ENCODE assay signal across 32 mouse cellular contexts in genomic region chr8:120015916-120016315, GRCm38 (mm10). TPM values are rescaled to one million over a fixed set of nuclear protein-coding genes. Genes with fewer than 3 reads are reported as not detected.
DNase-seq lines count a peak whose midpoint lies in the region; ATAC-seq and TF ChIP-seq lines count a peak whose summit lies in the region.
"Had no signal": no experiment of that assay in that cellular context is flagged by ENCODE, and none has a peak within 500 bp of the region (broad histone marks: within the 10 kb centered on the region; RNA-seq: fewer than 3 reads in every experiment).

No protein-coding gene starts in this region.

- DNase-seq in liver, postnatal 0 days, result no peak
- DNase-seq in liver, embryonic 11.5 days (ENCODE audit: low spot score), result no peak
- DNase-seq in NIH3T3 (ENCODE audit: low read depth), result peak; percentile 87
- DNase-seq in layer of hippocampus, adult 18-20 months (ENCODE audit: low spot score in 2 of 2), result no peak
- no peak for DNase-seq in hindbrain, embryonic 10.5 days (ENCODE audit: low spot score)
- DNase-seq: adrenal gland, adult 8-10 months; adrenal gland, postnatal 25 days; cerebellum, adult 18-20 months; cerebellum, adult 9-10 months; cerebellum, postnatal 14 days; gastrocnemius, adult 2 months; gastrocnemius, postnatal 14 days; heart, adult 2 months; heart, postnatal 14 days; heart, postnatal 4 days; kidney, adult 11 months had no signal

- no peak overlapping the region for H3K9ac ChIP-seq in liver, postnatal 0 days (replicated peaks)
- no peak overlapping the region for H3K9ac ChIP-seq in liver, embryonic 11.5 days (ENCODE audit: low read depth, low read length)
- no peak overlapping the region for H3K9ac ChIP-seq in intestine, embryonic 15.5 days
- H3K9ac ChIP-seq: embryonic facial prominence, embryonic 12.5 days; embryonic facial prominence, embryonic 15.5 days; forebrain, embryonic 13.5 days; heart, embryonic 13.5 days; hindbrain, embryonic 12.5 days; hindbrain, embryonic 15.5 days had no signal

- no peaks in the 10 kb centered on the region for H3K9me3 ChIP-seq in liver, postnatal 0 days (ENCODE audit: low read length)
- no peaks in the 10 kb centered on the region for H3K9me3 ChIP-seq in liver, embryonic 11.5 days (ENCODE audit: control insufficient read depth, low read length)
- H3K9me3 ChIP-seq in intestine, embryonic 15.5 days, result no peaks in the 10 kb centered on the region
- H3K9me3 ChIP-seq in hindbrain, embryonic 10.5 days, result no peaks in the 10 kb centered on the region
- H3K9me3 ChIP-seq: embryonic facial prominence, embryonic 12.5 days; embryonic facial prominence, embryonic 15.5 days; forebrain, embryonic 10.5 days; forebrain, embryonic 13.5 days; G1E; heart, embryonic 10.5 days; heart, embryonic 13.5 days; hindbrain, embryonic 12.5 days; hindbrain, embryonic 15.5 days had no signal

- H3K27ac ChIP-seq in liver, postnatal 0 days (ENCODE audit: low read depth), result 0 out of 2 replicates have a peak overlapping the region, but pooled peaks have one; percentile 29
- no peak overlapping the region for H3K27ac ChIP-seq in liver, embryonic 11.5 days (ENCODE audit: low read depth, low read length)
- peak overlapping the region; percentile 66 for H3K27ac ChIP-seq in embryonic fibroblast, embryonic 13.5 days (ENCODE audit: insufficient read depth, low read length)
- H3K27ac ChIP-seq in intestine, embryonic 15.5 days, result no peak overlapping the region
- no peak overlapping the region for H3K27ac ChIP-seq in hindbrain, embryonic 10.5 days
- H3K27ac ChIP-seq: embryonic facial prominence, embryonic 12.5 days; embryonic facial prominence, embryonic 15.5 days; forebrain, embryonic 10.5 days; forebrain, embryonic 13.5 days; gastrocnemius, adult 2 months; heart, adult 2 months; heart, embryonic 10.5 days; heart, embryonic 13.5 days; hindbrain, embryonic 12.5 days; hindbrain, embryonic 15.5 days had no signal

- H3K27me3 ChIP-seq in liver, postnatal 0 days (ENCODE audit: insufficient read depth, low read length), result no peaks in the 10 kb centered on the region
- no peaks in the 10 kb centered on the region for H3K27me3 ChIP-seq in liver, embryonic 11.5 days (replicated peaks; ENCODE audit: control insufficient read depth, insufficient read depth, low read length)
- H3K27me3 ChIP-seq in myocyte (ENCODE audit: control insufficient read depth, insufficient read depth, insufficient read length), result peaks cover 30% of the 10 kb centered on the region
- H3K27me3 ChIP-seq in intestine, embryonic 15.5 days (replicated peaks), result no peaks in the 10 kb centered on the region
- peaks cover 50% of the 10 kb centered on the region for H3K27me3 ChIP-seq in hindbrain, embryonic 10.5 days (ENCODE audit: insufficient read depth, poor library complexity, severe bottlenecking)
- H3K27me3 ChIP-seq: embryonic facial prominence, embryonic 15.5 days; forebrain, embryonic 13.5 days; hindbrain, embryonic 15.5 days had no signal

- TF ChIP-seq CTCF in liver, postnatal 0 days (IDR thresholded peaks at IDR 0.05; ENCODE audit: low read depth), result no peak
- TF ChIP-seq CTCF in embryonic fibroblast, embryonic 13.5 days (IDR thresholded peaks at IDR 0.05; ENCODE audit: borderline replicate concordance, insufficient read depth, low read length), result no peak

- ATAC-seq in liver, postnatal 0 days, result no peak
- ATAC-seq in liver, embryonic 11.5 days (replicated peaks; ENCODE audit: low FRiP score), result no peak
- no peak for ATAC-seq in intestine, embryonic 15.5 days
- ATAC-seq: activated CD4-positive, CD25-positive, alpha-beta regulatory T cell, adult 4 months; forebrain, embryonic 13.5 days; forebrain, embryonic 16.5 days had no signal

- no peaks in the 10 kb centered on the region for H3K36me3 ChIP-seq in liver, postnatal 0 days (replicated peaks; ENCODE audit: insufficient read depth, low read length)
- H3K36me3 ChIP-seq in liver, embryonic 11.5 days (ENCODE audit: control insufficient read depth, insufficient read depth, low read length), result no peaks in the 10 kb centered on the region
- H3K36me3 ChIP-seq in myocyte (ENCODE audit: control insufficient read depth, insufficient read depth), result no peaks in the 10 kb centered on the region
- no peaks in the 10 kb centered on the region; the same call in 1 of the 2 replicates for H3K36me3 ChIP-seq in intestine, embryonic 15.5 days
- H3K36me3 ChIP-seq in hindbrain, embryonic 10.5 days, result no peaks in the 10 kb centered on the region
- H3K36me3 ChIP-seq: embryonic facial prominence, embryonic 12.5 days; embryonic facial prominence, embryonic 15.5 days; forebrain, embryonic 10.5 days; G1E; heart, embryonic 10.5 days; heart, embryonic 13.5 days; hindbrain, embryonic 12.5 days; hindbrain, embryonic 15.5 days had no signal

- H3K79me2 ChIP-seq in myocyte (ENCODE audit: control insufficient read depth, insufficient read depth), result no peaks in the 10 kb centered on the region

- no peak overlapping the region for H3K4me3 ChIP-seq in liver, postnatal 0 days (ENCODE audit: low read depth, low read length)
- H3K4me3 ChIP-seq in liver, embryonic 11.5 days (ENCODE audit: low read depth, low read length), result no peak overlapping the region
- no peak overlapping the region for H3K4me3 ChIP-seq in embryonic fibroblast, embryonic 13.5 days (ENCODE audit: insufficient read depth, low read length)
- no peak overlapping the region for H3K4me3 ChIP-seq in myocyte
- H3K4me3 ChIP-seq in intestine, embryonic 15.5 days (replicated peaks), result no peak overlapping the region
- H3K4me3 ChIP-seq in hindbrain, embryonic 10.5 days, result no peak overlapping the region
- H3K4me3 ChIP-seq: embryonic facial prominence, embryonic 12.5 days; embryonic facial prominence, embryonic 15.5 days; erythroblast, embryonic 14.5 days; forebrain, embryonic 10.5 days; forebrain, embryonic 13.5 days; gastrocnemius, adult 2 months; heart, adult 2 months; heart, embryonic 10.5 days; heart, embryonic 13.5 days; hindbrain, embryonic 12.5 days; hindbrain, embryonic 15.5 days had no signal

- WGBS in liver, postnatal 0 days (ENCODE audit: insufficient replicate concordance), result 68% methylated on average over 8 of the region's 8 CpGs
- WGBS in liver, embryonic 11.5 days, result 80% methylated on average over 8 of the region's 8 CpGs
- WGBS in intestine, embryonic 15.5 days, result 82% methylated on average over 8 of the region's 8 CpGs
- 90% methylated on average over 8 of the region's 8 CpGs for WGBS in hindbrain, embryonic 10.5 days

- no peak overlapping the region for H3ac ChIP-seq in myocyte (ENCODE audit: control insufficient read depth, insufficient read length)

- no peak for TF ChIP-seq EP300 in liver, postnatal 0 days (IDR thresholded peaks at IDR 0.05; ENCODE audit: low read depth)

- no peak for TF ChIP-seq POLR2A in embryonic fibroblast, embryonic 13.5 days (IDR thresholded peaks at IDR 0.05; ENCODE audit: low read depth, low read length)
- TF ChIP-seq POLR2A in myocyte (IDR thresholded peaks at IDR 0.05; ENCODE audit: insufficient read length, low read depth), result no peak

- no peak overlapping the region for H3K4me2 ChIP-seq in liver, postnatal 0 days (ENCODE audit: low read depth, low read length)
- H3K4me2 ChIP-seq in liver, embryonic 11.5 days, result no peak overlapping the region
- H3K4me2 ChIP-seq in myocyte (ENCODE audit: low read depth), result peak overlapping the region; percentile 37
- H3K4me2 ChIP-seq in intestine, embryonic 15.5 days (replicated peaks), result no peak overlapping the region
- H3K4me2 ChIP-seq: embryonic facial prominence, embryonic 12.5 days; embryonic facial prominence, embryonic 15.5 days; forebrain, embryonic 13.5 days; heart, embryonic 13.5 days; hindbrain, embryonic 12.5 days; hindbrain, embryonic 15.5 days had no signal

- H3K4me1 ChIP-seq in liver, postnatal 0 days (ENCODE audit: insufficient read depth), result peaks cover 5% of the 10 kb centered on the region; the same call in 1 of the 2 replicates
- H3K4me1 ChIP-seq in liver, embryonic 11.5 days (replicated peaks; ENCODE audit: control insufficient read depth, insufficient read depth, low read length), result peaks cover 4% of the 10 kb centered on the region; the same call in 1 of the 2 replicates
- peaks cover 2% of the 10 kb centered on the region; the same call in 1 of the 2 replicates for H3K4me1 ChIP-seq in embryonic fibroblast, embryonic 13.5 days (ENCODE audit: control insufficient read depth, insufficient read depth, low read length)
- peaks cover 15% of the 10 kb centered on the region for H3K4me1 ChIP-seq in intestine, embryonic 15.5 days (replicated peaks)
- H3K4me1 ChIP-seq in hindbrain, embryonic 10.5 days (replicated peaks), result peaks cover 48% of the 10 kb centered on the region
- H3K4me1 ChIP-seq: forebrain, embryonic 13.5 days; hindbrain, embryonic 15.5 days had no signal

TF ChIP-seq in myocyte, 11 proteins besides CTCF, POLR2A, EP300 and RAD21:
- TF ChIP-seq SRF (IDR thresholded peaks at IDR 0.05; ENCODE audit: control insufficient read depth, insufficient read length, low read depth), result no peak
- TF ChIP-seq MYOD1 (IDR thresholded peaks at IDR 0.05; ENCODE audit: control insufficient read depth in 1 of 3, insufficient read length in 2 of 3, low read depth in 2 of 3), result no peak
- TF ChIP-seq TCF12 (IDR thresholded peaks at IDR 0.05; ENCODE audit: insufficient read depth, poor library complexity, severe bottlenecking), result no peak
- TF ChIP-seq MAX (IDR thresholded peaks at IDR 0.05; ENCODE audit: low read depth), result no peak
- no peak for TF ChIP-seq MYOG (IDR thresholded peaks at IDR 0.05; ENCODE audit: control insufficient read depth in 1 of 3, insufficient read depth in 1 of 3, insufficient read length in 2 of 3, low read depth in 2 of 3)
- no peak for TF ChIP-seq TCF3 (IDR thresholded peaks at IDR 0.05; ENCODE audit: insufficient read length, low read depth)
- TF ChIP-seq E2F4 (IDR thresholded peaks at IDR 0.05; ENCODE audit: insufficient read depth), result no peak
- TF ChIP-seq CEBPB (IDR thresholded peaks at IDR 0.05; ENCODE audit: insufficient read depth, poor library complexity, severe bottlenecking), result no peak
- TF ChIP-seq USF1 (IDR thresholded peaks at IDR 0.05; ENCODE audit: low read depth), result no peak
- no peak for TF ChIP-seq POLR2AphosphoS2 (IDR thresholded peaks at IDR 0.05; ENCODE audit: insufficient read length, low read depth)
- no peak for TF ChIP-seq REST (IDR thresholded peaks at IDR 0.05; ENCODE audit: insufficient read depth, insufficient read length)

RNA-seq across cellular contexts. Expression of gene Crispld2, which starts 23.7 kb away (rescaled TPM):
- 2.1 and 2.5 TPM in 2 replicates for polyA plus RNA-seq in liver, postnatal 0 days (2015; fragmentation: Nextera tagmentation; extraction: Ambion mirVana)
- 3.8 and 4.4 TPM in 2 replicates for polyA plus RNA-seq in liver, embryonic 11.5 days (2014; fragmentation: Nextera tagmentation; extraction: Ambion mirVana)
- polyA plus RNA-seq in embryonic fibroblast, embryonic 13.5 days (2011; ENCODE audit: insufficient read length, low read depth, missing spikeins), result 40.9 and 41.4 TPM in 2 replicates
- 0.07 TPM for polyA plus RNA-seq in myocyte (2012; fragmentation: generic; extraction: Trizol)
- 23.9 and 24.9 TPM in 2 replicates for polyA plus RNA-seq in intestine, embryonic 15.5 days (2015; fragmentation: Nextera tagmentation; extraction: Ambion mirVana)
- total RNA-seq in layer of hippocampus, adult 18-20 months (2021), result 1 to 10 TPM; 1.3 to 2.6 TPM
- polyA plus RNA-seq in hindbrain, embryonic 10.5 days (2016; fragmentation: Nextera tagmentation; extraction: Ambion mirVana), result 3.8 and 4.6 TPM in 2 replicates
- total RNA-seq: CH12.LX had no signal
- polyA plus RNA-seq: activated CD4-positive, CD25-positive, alpha-beta regulatory T cell, adult 4 months; erythroblast, embryonic 14.5 days had no signal

Comparison
In these comparisons a context has a peak if more than half of its experiments do, and no peak if none do; other contexts are left out.
1. H3K27ac ChIP-seq: peak in liver, postnatal 0 days (single experiment) and embryonic fibroblast, embryonic 13.5 days (single experiment); none in liver, embryonic 11.5 days (single experiment), intestine, embryonic 15.5 days (single experiment) and hindbrain, embryonic 10.5 days (single experiment).